Mouse (Mus musculus): ENCODE results near the gene Olfr1209. TPM values are rescaled to one million over a fixed set of nuclear protein-coding genes. Genes with fewer than 3 reads are reported as not detected.

Olfr1209 gene
- not detected in 2 replicates for polyA plus RNA-seq (2014; fragmentation: Nextera tagmentation; extraction: Ambion mirVana)

GRCm38 (mm10) chr2:88915057-88915456 lies at the start of gene Olfr1209:
TSS of gene Olfr1209 (minus strand) at chr2:88915157.
- H3K4me1 ChIP-seq (replicated peaks; ENCODE audit: control insufficient read depth, insufficient read depth, low read length), result no peaks in the 10 kb centered on the region
- DNase-seq (ENCODE audit: low spot score), result no peak
- no peaks in the 10 kb centered on the region for H3K9me3 ChIP-seq (ENCODE audit: control insufficient read depth, low read length)
- H3K36me3 ChIP-seq (ENCODE audit: control insufficient read depth, insufficient read depth, low read length), result no peaks in the 10 kb centered on the region
- H3K9ac ChIP-seq (ENCODE audit: low read length), result no peak within 1 kb of the TSS
- ATAC-seq (replicated peaks; ENCODE audit: low FRiP score, low TSS enrichment, low read depth), result no peak
- H3K27ac ChIP-seq (ENCODE audit: low read depth), result no peak within 1 kb of the TSS
- 93% methylated on average over 3 of the region's 3 CpGs for WGBS
- no peak within 1 kb of the TSS for H3K4me3 ChIP-seq (ENCODE audit: low read depth, low read length)
- no peak within 1 kb of the TSS for H3K4me2 ChIP-seq (ENCODE audit: low read length)
- H3K27me3 ChIP-seq (replicated peaks; ENCODE audit: control insufficient read depth, insufficient read depth, low read length), result no peaks in the 10 kb centered on the region

- Histone ChIP-seq H3K9ac (ENCODE audit: low read length) (no peak within 1 kb of the TSS), H3K4me1 (replicated peaks; ENCODE audit: control insufficient read depth, insufficient read depth, low read length) (no peaks in the 10 kb centered on the region), H3K36me3 (ENCODE audit: control insufficient read depth, insufficient read depth, low read length) (no peaks in the 10 kb centered on the region), H3K4me3 (ENCODE audit: low read depth, low read length) (no peak within 1 kb of the TSS), H3K27me3 (replicated peaks; ENCODE audit: control insufficient read depth, insufficient read depth, low read length) (no peaks in the 10 kb centered on the region), H3K9me3 (ENCODE audit: control insufficient read depth, low read length) (no peaks in the 10 kb centered on the region), H3K4me2 (ENCODE audit: low read length) (no peak within 1 kb of the TSS), H3K27ac (ENCODE audit: low read depth) (no peak within 1 kb of the TSS)
- DNase-seq (ENCODE audit: low spot score) (no peak), ATAC-seq (replicated peaks; ENCODE audit: low FRiP score, low TSS enrichment, low read depth) (no peak)
Measured at GRCm38 (mm10) chr2:88953669-88954068, 38.7 kb upstream of the Olfr1209 start, which contains the start of gene Olfr1212. TSS of gene Olfr1212 (plus strand) at chr2:88953969.

GRCm38 (mm10) chr2:88938011-88938410 lies 23.1 kb upstream of the Olfr1209 start, which contains the start of gene Olfr1211:
TSS of gene Olfr1211 (minus strand) at chr2:88938111.
- Histone ChIP-seq H3K9ac (ENCODE audit: low read length) (no peak within 1 kb of the TSS), H3K4me2 (ENCODE audit: low read length) (no peak within 1 kb of the TSS), H3K27me3 (replicated peaks; ENCODE audit: control insufficient read depth, insufficient read depth, low read length) (no peaks in the 10 kb centered on the region), H3K9me3 (ENCODE audit: control insufficient read depth, low read length) (no peaks in the 10 kb centered on the region), H3K4me3 (ENCODE audit: low read depth, low read length) (no peak within 1 kb of the TSS), H3K36me3 (ENCODE audit: control insufficient read depth, insufficient read depth, low read length) (no peaks in the 10 kb centered on the region), H3K4me1 (replicated peaks; ENCODE audit: control insufficient read depth, insufficient read depth, low read length) (no peaks in the 10 kb centered on the region), H3K27ac (ENCODE audit: low read depth) (no peak within 1 kb of the TSS)
- no peak for DNase-seq (ENCODE audit: low spot score)
- 90% methylated on average over 1 of the region's 1 CpGs for WGBS
- no peak for ATAC-seq (replicated peaks; ENCODE audit: low FRiP score, low TSS enrichment, low read depth)

- Histone ChIP-seq H3K4me2 (ENCODE audit: low read length) (no peak within 1 kb of the TSS), H3K4me1 (replicated peaks; ENCODE audit: control insufficient read depth, insufficient read depth, low read length) (no peaks in the 10 kb centered on the region), H3K9me3 (ENCODE audit: control insufficient read depth, low read length) (no peaks in the 10 kb centered on the region), H3K4me3 (ENCODE audit: low read depth, low read length) (no peak within 1 kb of the TSS), H3K36me3 (ENCODE audit: control insufficient read depth, insufficient read depth, low read length) (no peaks in the 10 kb centered on the region), H3K27ac (ENCODE audit: low read depth) (no peak within 1 kb of the TSS), H3K9ac (ENCODE audit: low read length) (no peak within 1 kb of the TSS), H3K27me3 (replicated peaks; ENCODE audit: control insufficient read depth, insufficient read depth, low read length) (no peaks in the 10 kb centered on the region)
- DNase-seq (ENCODE audit: low spot score) (no peak), ATAC-seq (replicated peaks; ENCODE audit: low FRiP score, low TSS enrichment, low read depth) (no peak)
Measured at GRCm38 (mm10) chr2:88902211-88902610, 12.7 kb downstream of the Olfr1209 start, which contains the start of gene Olfr1208. TSS of gene Olfr1208 (minus strand) at chr2:88902311.

GRCm38 (mm10) chr2:88862931-88863330 lies 52.0 kb downstream of the Olfr1209 start, which contains the start of gene Olfr1206:
TSS of gene Olfr1206 (plus strand) at chr2:88863231.
- no peaks in the 10 kb centered on the region for H3K36me3 ChIP-seq (ENCODE audit: control insufficient read depth, insufficient read depth, low read length)
- no peak within 1 kb of the TSS for H3K4me3 ChIP-seq (ENCODE audit: low read depth, low read length)
- no peak within 1 kb of the TSS for H3K4me2 ChIP-seq (ENCODE audit: low read length)
- no peaks in the 10 kb centered on the region for H3K4me1 ChIP-seq (replicated peaks; ENCODE audit: control insufficient read depth, insufficient read depth, low read length)
- H3K9me3 ChIP-seq (ENCODE audit: control insufficient read depth, low read length), result no peaks in the 10 kb centered on the region
- no peaks in the 10 kb centered on the region for H3K27me3 ChIP-seq (replicated peaks; ENCODE audit: control insufficient read depth, insufficient read depth, low read length)
- 82% methylated on average over 2 of the region's 2 CpGs for WGBS
- no peak within 1 kb of the TSS for H3K27ac ChIP-seq (ENCODE audit: low read depth)
- no peak for DNase-seq (ENCODE audit: low spot score)
- no peak for ATAC-seq (replicated peaks; ENCODE audit: low FRiP score, low TSS enrichment, low read depth)
- no peak within 1 kb of the TSS for H3K9ac ChIP-seq (ENCODE audit: low read length)

Other genes starting within 250 kb of the Olfr1209 start
- not detected in 2 replicates for gene Olfr1193, start 239.5 kb downstream of the Olfr1209 start, polyA plus RNA-seq (2014; fragmentation: Nextera tagmentation; extraction: Ambion mirVana)
- not detected in 2 replicates for gene Olfr1195, start 226.0 kb downstream of the Olfr1209 start, polyA plus RNA-seq (2014; fragmentation: Nextera tagmentation; extraction: Ambion mirVana)
- gene Olfr1196, start 210.6 kb downstream of the Olfr1209 start, polyA plus RNA-seq (2014; fragmentation: Nextera tagmentation; extraction: Ambion mirVana), result not detected in 2 replicates
- gene Olfr1197, start 182.8 kb downstream of the Olfr1209 start, polyA plus RNA-seq (2014; fragmentation: Nextera tagmentation; extraction: Ambion mirVana), result not detected in 2 replicates
- gene Olfr1198, start 163.8 kb downstream of the Olfr1209 start, polyA plus RNA-seq (2014; fragmentation: Nextera tagmentation; extraction: Ambion mirVana), result not detected in 2 replicates
- not detected in 2 replicates for gene Olfr1199, start 154.7 kb downstream of the Olfr1209 start, polyA plus RNA-seq (2014; fragmentation: Nextera tagmentation; extraction: Ambion mirVana)
- not detected in 2 replicates for gene Olfr1200, start 144.7 kb downstream of the Olfr1209 start, polyA plus RNA-seq (2014; fragmentation: Nextera tagmentation; extraction: Ambion mirVana)
- gene Olfr1201, start 122.1 kb downstream of the Olfr1209 start, polyA plus RNA-seq (2014; fragmentation: Nextera tagmentation; extraction: Ambion mirVana), result not detected in 2 replicates
- gene Olfr1202, start 100.7 kb downstream of the Olfr1209 start, polyA plus RNA-seq (2014; fragmentation: Nextera tagmentation; extraction: Ambion mirVana), result not detected in 2 replicates
- gene Olfr1205, start 85.4 kb downstream of the Olfr1209 start, polyA plus RNA-seq (2014; fragmentation: Nextera tagmentation; extraction: Ambion mirVana), result not detected in 2 replicates
- gene Olfr1204, start 65.9 kb downstream of the Olfr1209 start, polyA plus RNA-seq (2014; fragmentation: Nextera tagmentation; extraction: Ambion mirVana), result not detected in 2 replicates
- not detected in 2 replicates for gene Olfr1206, start 51.9 kb downstream of the Olfr1209 start, polyA plus RNA-seq (2014; fragmentation: Nextera tagmentation; extraction: Ambion mirVana)
- gene Olfr1208, start 12.8 kb downstream of the Olfr1209 start, polyA plus RNA-seq (2014; fragmentation: Nextera tagmentation; extraction: Ambion mirVana), result not detected in 2 replicates
- not detected in 2 replicates for gene Olfr1211, start 23.0 kb upstream of the Olfr1209 start, polyA plus RNA-seq (2014; fragmentation: Nextera tagmentation; extraction: Ambion mirVana)
- gene Olfr1212, start 38.8 kb upstream of the Olfr1209 start, polyA plus RNA-seq (2014; fragmentation: Nextera tagmentation; extraction: Ambion mirVana), result not detected in 2 replicates
- gene Gm13762, start 65.1 kb upstream of the Olfr1209 start, polyA plus RNA-seq (2014; fragmentation: Nextera tagmentation; extraction: Ambion mirVana), result not detected in 2 replicates
- gene Olfr1214, start 77.5 kb upstream of the Olfr1209 start, polyA plus RNA-seq (2014; fragmentation: Nextera tagmentation; extraction: Ambion mirVana), result not detected in 2 replicates
- gene Olfr1215, start 91.8 kb upstream of the Olfr1209 start, polyA plus RNA-seq (2014; fragmentation: Nextera tagmentation; extraction: Ambion mirVana), result not detected in 2 replicates
- gene Olfr1216, start 103.2 kb upstream of the Olfr1209 start, polyA plus RNA-seq (2014; fragmentation: Nextera tagmentation; extraction: Ambion mirVana), result not detected in 2 replicates
- not detected in 2 replicates for gene Olfr1217, start 116.9 kb upstream of the Olfr1209 start, polyA plus RNA-seq (2014; fragmentation: Nextera tagmentation; extraction: Ambion mirVana)
- not detected in 2 replicates for gene Olfr1218, start 146.0 kb upstream of the Olfr1209 start, polyA plus RNA-seq (2014; fragmentation: Nextera tagmentation; extraction: Ambion mirVana)
- not detected in 2 replicates for gene Olfr1219, start 168.4 kb upstream of the Olfr1209 start, polyA plus RNA-seq (2014; fragmentation: Nextera tagmentation; extraction: Ambion mirVana)
- not detected in 2 replicates for gene Olfr1220, start 191.7 kb upstream of the Olfr1209 start, polyA plus RNA-seq (2014; fragmentation: Nextera tagmentation; extraction: Ambion mirVana)
- gene Olfr1221, start 202.1 kb upstream of the Olfr1209 start, polyA plus RNA-seq (2014; fragmentation: Nextera tagmentation; extraction: Ambion mirVana), result not detected in 2 replicates
- gene Olfr1222, start 217.9 kb upstream of the Olfr1209 start, polyA plus RNA-seq (2014; fragmentation: Nextera tagmentation; extraction: Ambion mirVana), result not detected in 2 replicates
- not detected in 2 replicates for gene Olfr1223, start 236.4 kb upstream of the Olfr1209 start, polyA plus RNA-seq (2014; fragmentation: Nextera tagmentation; extraction: Ambion mirVana)
- gene Olfr1224-ps1, start 248.9 kb upstream of the Olfr1209 start, polyA plus RNA-seq (2014; fragmentation: Nextera tagmentation; extraction: Ambion mirVana), result not detected in 2 replicates